Mouse (Mus musculus) urinary bladder, postnatal 25 days (tissue): ENCODE measurements around the gene Zfp36l2.
"Not testable (repeated sequence)": the region's sequence is repeated elsewhere in the genome, so short reads cannot be mapped to it uniquely, and the experiment has no call there.

Experiments
- DNase-seq: peaks from one replicate; pipeline ENCODE4 v3.0.0; 2022; ENCODE audit warnings: low spot score

The Zfp36l2 gene

GRCm38 (mm10) chr17:84195003-84195395 lies 7.3 kb upstream of the Zfp36l2 start:
- DNase-seq = peak; percentile 5

- DNase-seq = peak; percentile 10
Measured at GRCm38 (mm10) chr17:84194282-84195002, 6.7 kb upstream of the Zfp36l2 start.

DNA sequence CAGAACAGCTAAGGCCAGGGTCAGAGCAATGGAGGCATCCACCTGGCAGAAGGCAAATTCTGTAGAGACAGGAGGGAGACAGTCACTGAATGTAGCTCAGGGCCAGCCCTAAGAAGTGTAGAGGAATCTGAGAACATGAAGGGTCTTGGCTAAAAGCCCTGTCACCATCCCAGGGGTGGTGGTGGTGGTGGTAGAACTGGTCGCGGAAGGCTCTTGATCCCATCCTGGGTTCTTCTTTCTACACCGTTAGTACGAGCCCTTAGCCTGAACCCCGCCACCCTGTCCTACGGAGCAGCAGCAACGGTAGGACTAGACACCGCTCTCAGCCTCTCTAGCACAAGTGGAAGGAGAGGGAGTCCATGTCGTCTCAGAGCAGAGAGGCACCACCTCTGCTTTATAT lies 5.7 kb upstream of the Zfp36l2 start:
- peak; percentile 2 for DNase-seq

DNA sequence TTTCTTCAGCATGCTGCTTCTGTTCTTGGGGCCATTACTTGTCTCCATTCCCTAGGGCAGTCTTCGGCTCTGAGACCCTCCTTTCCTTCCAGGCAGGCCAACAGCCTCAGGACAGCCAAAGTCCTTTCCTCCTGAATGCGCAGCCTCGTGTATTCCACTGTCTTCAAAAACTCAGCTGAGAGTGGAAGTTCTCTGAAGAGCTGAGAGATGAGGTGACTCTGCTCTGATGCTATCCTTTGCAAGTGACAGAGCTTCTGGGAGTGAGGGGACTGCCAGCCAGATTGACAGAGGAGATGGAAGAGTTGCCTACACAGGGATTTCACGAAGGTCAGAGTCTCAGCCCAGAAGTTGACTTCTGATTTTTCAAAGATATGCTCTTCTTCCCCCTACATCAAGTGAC lies 4.2 kb upstream of the Zfp36l2 start:
- DNase-seq = peak; percentile 4

DNA sequence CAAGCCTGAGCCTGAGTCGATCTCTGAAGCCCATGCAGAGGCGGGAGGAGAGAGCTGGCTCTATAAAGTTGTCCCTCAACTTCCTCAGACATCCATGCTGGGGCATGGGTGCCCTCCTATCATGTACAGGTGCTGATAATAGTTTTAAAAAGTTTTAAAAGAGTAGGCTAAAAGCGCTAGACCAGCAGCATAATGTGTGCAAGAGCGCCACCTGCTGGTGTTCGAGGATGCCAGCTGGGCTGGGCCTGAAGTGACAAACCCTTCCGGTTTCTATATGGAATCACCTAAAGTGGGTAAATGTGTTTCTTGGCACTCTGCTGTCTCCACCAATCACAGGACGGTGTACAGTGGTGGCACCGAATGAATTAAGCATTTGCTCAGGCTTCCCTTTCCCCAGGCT lies 3.1 kb upstream of the Zfp36l2 start:
- peak; percentile 90 for DNase-seq

- DNase-seq = peak; percentile 19
Measured at GRCm38 (mm10) chr17:84189127-84189854, 1.5 kb upstream of the Zfp36l2 start.

- peak; percentile 81 for DNase-seq
Measured at GRCm38 (mm10) chr17:84188374-84188961, 721 bp upstream of the Zfp36l2 start.

GRCm38 (mm10) chr17:84187264-84187663 lies 483 bp downstream of the Zfp36l2 start:
- not testable (repeated sequence) for DNase-seq

- DNase-seq = peak; percentile 51
Measured at GRCm38 (mm10) chr17:84186451-84187202, 1.1 kb downstream of the Zfp36l2 start.

GRCm38 (mm10) chr17:84185581-84186450 lies 1.9 kb downstream of the Zfp36l2 start:
- peak; percentile 62 for DNase-seq

DNA sequence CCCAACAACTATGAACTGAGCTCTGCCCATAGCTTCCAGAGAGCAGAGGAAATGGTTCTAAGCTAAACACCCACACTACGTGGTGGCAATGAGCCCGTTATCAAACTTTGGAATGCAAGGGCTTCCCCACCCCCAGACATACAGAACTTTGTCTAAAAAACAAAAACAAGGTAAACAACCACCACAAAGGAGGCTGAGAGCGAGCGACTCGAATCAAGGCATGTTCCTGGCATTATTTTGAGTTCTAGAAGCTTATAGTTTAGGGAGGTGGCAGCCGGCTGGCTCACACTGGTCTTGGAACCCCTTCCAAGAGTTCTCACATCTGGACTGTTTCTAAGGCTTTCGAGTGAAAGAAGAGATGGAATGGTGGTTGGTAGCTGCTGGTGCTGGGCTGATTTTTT lies 2.7 kb downstream of the Zfp36l2 start:
- DNase-seq = peak; percentile 16

DNA sequence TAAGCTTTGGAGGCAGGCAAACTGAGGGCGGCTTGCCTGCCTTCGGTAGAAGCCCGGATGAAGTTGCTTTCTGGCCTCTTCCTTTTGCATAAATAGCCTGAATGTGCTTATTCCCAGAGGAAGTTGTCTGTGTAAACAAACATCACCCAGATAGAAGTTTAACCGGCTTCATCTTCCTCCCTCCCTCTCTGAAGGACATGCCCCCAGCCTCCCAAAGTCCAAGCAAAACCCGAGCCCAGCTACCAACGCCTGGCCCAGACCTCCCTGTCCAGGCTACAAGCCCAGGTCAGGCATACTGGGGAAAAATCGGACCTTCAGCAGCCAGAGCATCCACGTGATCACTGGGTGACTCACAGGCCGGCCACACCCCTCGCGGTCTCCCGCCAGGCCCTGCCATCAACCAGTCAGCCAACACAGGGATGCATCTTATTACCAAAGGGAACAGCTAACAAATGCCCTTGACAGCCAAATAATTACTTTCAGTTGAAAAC lies 4.4 kb downstream of the Zfp36l2 start:
- DNase-seq = peak; percentile 80

GRCm38 (mm10) chr17:84182311-84183271 lies 5.2 kb downstream of the Zfp36l2 start:
- peak; percentile 43 for DNase-seq

GRCm38 (mm10) chr17:84181502-84182310 lies 6.0 kb downstream of the Zfp36l2 start:
- peak; percentile 33 for DNase-seq

GRCm38 (mm10) chr17:84180715-84181501 lies 6.8 kb downstream of the Zfp36l2 start:
- DNase-seq = peak; percentile 57

DNA sequence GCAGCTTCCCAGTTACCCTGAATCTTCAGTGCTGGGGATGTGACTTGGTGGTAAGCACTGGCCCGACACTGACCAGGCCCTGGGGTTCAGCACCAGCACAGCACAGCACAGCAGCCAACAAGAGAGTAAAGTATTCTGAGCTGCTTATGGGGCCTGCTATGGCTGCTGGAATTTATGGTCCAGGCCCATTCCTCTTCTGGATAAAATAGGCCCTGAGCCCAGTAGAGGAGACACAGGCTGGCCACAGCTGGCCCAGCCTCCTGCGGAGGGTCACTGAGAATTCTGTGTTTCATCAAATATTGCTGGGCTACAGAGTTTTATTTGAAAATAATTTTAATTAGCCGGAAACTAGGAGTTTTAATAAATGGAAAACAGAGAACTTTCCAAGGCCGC lies 7.8 kb downstream of the Zfp36l2 start:
- DNase-seq = peak; percentile 3

GRCm38 (mm10) chr17:84179026-84179972 lies 8.4 kb downstream of the Zfp36l2 start:
- DNase-seq = peak; percentile 2
